Mouse (Mus musculus) layer of hippocampus, adult 11-12 months (tissue): Measurements from ENCODE around the gene Gm13290.
"Not testable (repeated sequence)": the region's sequence is repeated elsewhere in the genome, so short reads cannot be mapped to it uniquely, and the experiment has no call there.

ENCODE experiments used
- DNase-seq: peaks from one replicate; pipeline ENCODE4 v3.0.0; 2022; ENCODE audit warnings: low spot score

The Gm13290 gene

GRCm38 (mm10) chr4:88773534-88773933, at the start of gene Gm13290:
Gene Gm13290 (plus strand): TSS chr4:88773834.
- not testable (repeated sequence) for DNase-seq

GRCm38 (mm10) chr4:88726727-88727126, 46.9 kb upstream of the Gm13290 start:
- DNase-seq, result no peak

GRCm38 (mm10) chr4:88727324-88727723, 46.3 kb upstream of the Gm13290 start:
- no peak for DNase-seq

GRCm38 (mm10) chr4:88738480-88738879, 35.2 kb upstream of the Gm13290 start:
- DNase-seq, result peak; percentile 73

- DNase-seq, result no peak
Measured at GRCm38 (mm10) chr4:88739036-88739435, 34.6 kb upstream of the Gm13290 start.

GRCm38 (mm10) chr4:88741426-88741825, 32.2 kb upstream of the Gm13290 start:
- DNase-seq, result no peak

GRCm38 (mm10) chr4:88742771-88743371, 30.8 kb upstream of the Gm13290 start:
- DNase-seq, result no peak

- no peak for DNase-seq
Measured at GRCm38 (mm10) chr4:88744207-88744606, 29.4 kb upstream of the Gm13290 start.

- no peak for DNase-seq
Measured at GRCm38 (mm10) chr4:88749926-88750325, 23.7 kb upstream of the Gm13290 start.

GRCm38 (mm10) chr4:88754818-88755340, 18.8 kb upstream of the Gm13290 start, which contains the start of gene Gm13271:
Gene Gm13271 (plus strand): TSS chr4:88754868.
- peak; percentile 76 for DNase-seq

GRCm38 (mm10) chr4:88756581-88757513, 16.8 kb upstream of the Gm13290 start:
- DNase-seq, result not testable (repeated sequence)

GRCm38 (mm10) chr4:88757628-88758031, 16.0 kb upstream of the Gm13290 start:
- DNase-seq, result peak; percentile 95

- peak; percentile 41 for DNase-seq
Measured at GRCm38 (mm10) chr4:88758751-88759150, 14.9 kb upstream of the Gm13290 start.

- DNase-seq, result peak; percentile 49
Measured at GRCm38 (mm10) chr4:88759610-88760268, 13.9 kb upstream of the Gm13290 start, which contains the start of gene Gm13283. Gene Gm13283 (plus strand): TSS chr4:88760119.

GRCm38 (mm10) chr4:88760431-88760830, 13.2 kb upstream of the Gm13290 start:
- peak; percentile 56 for DNase-seq

- peak; percentile 83 for DNase-seq
Measured at GRCm38 (mm10) chr4:88761776-88762175, 11.9 kb upstream of the Gm13290 start.

- DNase-seq, result not testable (repeated sequence)
Measured at GRCm38 (mm10) chr4:88762341-88762740, 11.3 kb upstream of the Gm13290 start.

GRCm38 (mm10) chr4:88763384-88764018, 10.1 kb upstream of the Gm13290 start:
- DNase-seq, result not testable (repeated sequence)

GRCm38 (mm10) chr4:88776622-88777021, 3.0 kb downstream of the Gm13290 start, which contains the start of gene Gm13289:
Gene Gm13289 (plus strand): TSS chr4:88776922.
- DNase-seq, result not testable (repeated sequence)

- not testable (repeated sequence) for DNase-seq
Measured at GRCm38 (mm10) chr4:88779550-88779949, 5.9 kb downstream of the Gm13290 start, which contains the start of gene Gm13272. Gene Gm13272 (plus strand): TSS chr4:88779850.

- DNase-seq, result not testable (repeated sequence)
Measured at GRCm38 (mm10) chr4:88780320-88780719, 6.7 kb downstream of the Gm13290 start.
